Mouse (Mus musculus): Measurements from ENCODE around the gene Pla2g1b. TPM values are rescaled to one million over a fixed set of nuclear protein-coding genes. Genes with fewer than 3 reads are reported as not detected.
"Not testable (repeated sequence)": the region's sequence is repeated elsewhere in the genome, so short reads cannot be mapped to it uniquely, and the experiment has no call there.

The Pla2g1b gene
- total RNA-seq, 2 experiments from 2014 or later, result not detected

GRCm38 (mm10) chr5:115441205-115441849 is 24.7 kb upstream of the Pla2g1b start:
- intact Hi-C loops (cut with DNase I), result loop anchor here (1.0 kb wide), 1 partner anchor 82 kb away; no protein-coding TSS in a partner anchor
- peak; percentile 76 to 85 for DNase-seq (ENCODE audit: low spot score in 2 of 2)

GRCm38 (mm10) chr5:115442663-115443062 is 23.4 kb upstream of the Pla2g1b start:
- DNase-seq (ENCODE audit: low spot score in 2 of 2); intact Hi-C loops (cut with DNase I): not testable (repeated sequence)

- no peak for DNase-seq (ENCODE audit: low spot score in 2 of 2)
- intact Hi-C loops (cut with DNase I), result no loop called here
These were observed 21.9 kb upstream of the Pla2g1b start for GRCm38 (mm10) chr5:115444130-115444529.

- intact Hi-C loops (cut with DNase I), result no loop called here
- DNase-seq (ENCODE audit: low spot score in 2 of 2), result no peak
These were observed 19.0 kb upstream of the Pla2g1b start for GRCm38 (mm10) chr5:115447108-115447507.

GRCm38 (mm10) chr5:115449247-115449646 is 16.8 kb upstream of the Pla2g1b start:
- intact Hi-C loops (cut with DNase I), result no loop called here
- no peak for DNase-seq (ENCODE audit: low spot score in 2 of 2)

GRCm38 (mm10) chr5:115450410-115451317 is 15.4 kb upstream of the Pla2g1b start:
- intact Hi-C loops (cut with DNase I), result no loop called here

GRCm38 (mm10) chr5:115454422-115455090 is 11.5 kb upstream of the Pla2g1b start:
- DNase-seq (ENCODE audit: low spot score in 2 of 2), result no peak
- intact Hi-C loops (cut with DNase I), result no loop called here

More at GRCm38 (mm10) chr5:115450410-115451317, 15.4 kb upstream of the Pla2g1b start:
- no peak for DNase-seq (ENCODE audit: low spot score in 2 of 2)

GRCm38 (mm10) chr5:115455838-115456237 is 10.2 kb upstream of the Pla2g1b start:
- intact Hi-C loops (cut with DNase I), result no loop called here
- DNase-seq (ENCODE audit: low spot score in 2 of 2), result no peak

GRCm38 (mm10) chr5:115458918-115459317 is 7.1 kb upstream of the Pla2g1b start:
- intact Hi-C loops (cut with DNase I), result no loop called here
- DNase-seq (ENCODE audit: low spot score in 2 of 2), result no peak

GRCm38 (mm10) chr5:115464408-115465115 is 1.5 kb upstream of the Pla2g1b start:
- DNase-seq (ENCODE audit: low spot score in 2 of 2), result no peak
- intact Hi-C loops (cut with DNase I), result no loop called here

- intact Hi-C loops (cut with DNase I), result no loop called here
- DNase-seq (ENCODE audit: low spot score in 2 of 2), result no peak
These were observed 3.7 kb downstream of the Pla2g1b start for GRCm38 (mm10) chr5:115469791-115470190.

GRCm38 (mm10) chr5:115470766-115471531 is 4.9 kb downstream of the Pla2g1b start:
- intact Hi-C loops (cut with DNase I), result no loop called here
- DNase-seq (ENCODE audit: low spot score in 2 of 2), result peak in 1 of 2 experiments; percentile 41

GRCm38 (mm10) chr5:115473191-115473590 is 7.1 kb downstream of the Pla2g1b start:
- intact Hi-C loops (cut with DNase I), result no loop called here
- no peak for DNase-seq (ENCODE audit: low spot score in 2 of 2)

GRCm38 (mm10) chr5:115474174-115474828 is 8.2 kb downstream of the Pla2g1b start:
- DNase-seq (ENCODE audit: low spot score in 2 of 2), result no peak
- intact Hi-C loops (cut with DNase I), result no loop called here

GRCm38 (mm10) chr5:115475337-115476106 is 9.5 kb downstream of the Pla2g1b start:
- DNase-seq (ENCODE audit: low spot score in 2 of 2), result peak in 1 of 2 experiments; percentile 51
- intact Hi-C loops (cut with DNase I), result no loop called here

GRCm38 (mm10) chr5:115476107-115476727 is 10.2 kb downstream of the Pla2g1b start:
- intact Hi-C loops (cut with DNase I), result no loop called here

GRCm38 (mm10) chr5:115479561-115479960 is 13.5 kb downstream of the Pla2g1b start:
- intact Hi-C loops (cut with DNase I), result no loop called here

More at GRCm38 (mm10) chr5:115476107-115476727, 10.2 kb downstream of the Pla2g1b start:
- DNase-seq (ENCODE audit: low spot score in 2 of 2), result no peak

More at GRCm38 (mm10) chr5:115479561-115479960, 13.5 kb downstream of the Pla2g1b start:
- no peak for DNase-seq (ENCODE audit: low spot score in 2 of 2)
